Mouse (Mus musculus) megakaryocyte, embryonic 14.5 days (primary cell): Measurements from ENCODE around the gene Uchl1.

Experiments used
- FLI1 ChIP-seq: IDR thresholded peaks from 2 replicates; pipeline ENCODE4 v1.6.1; 2012; ENCODE audit warnings: low read length, inconsistent platforms, mixed read lengths
- GATA1 ChIP-seq: IDR thresholded peaks from 3 replicates; pipeline ENCODE4 v1.6.1; 2012; ENCODE audit warnings: mixed read lengths, low read length, inconsistent platforms, borderline replicate concordance

- TF ChIP-seq GATA1 (no peak), FLI1 (no peak)
These were observed 551 bp upstream of the Uchl1 start for GRCm38 (mm10) chr5:66675189-66675890.
